Mouse (Mus musculus) spleen, adult 2 months (tissue): ENCODE measurements around the gene 2310009B15Rik.

ENCODE experiments used
- CTCF ChIP-seq: fragments of 200-500 bp; IDR thresholded peaks from 2 replicates; pipeline ENCODE4 v1.5.1; 2011; ENCODE audit warnings: mild to moderate bottlenecking, inconsistent platforms; ENCODE audit not compliant: insufficient read depth, insufficient read length, insufficient replicate concordance; ENCODE audit errors: extremely low read depth
- POLR2A ChIP-seq: fragments of 200-500 bp; IDR thresholded peaks from 2 replicates; pipeline ENCODE4 v1.6.1; 2011; ENCODE audit warnings: low read depth, low read length, inconsistent platforms

DNA sequence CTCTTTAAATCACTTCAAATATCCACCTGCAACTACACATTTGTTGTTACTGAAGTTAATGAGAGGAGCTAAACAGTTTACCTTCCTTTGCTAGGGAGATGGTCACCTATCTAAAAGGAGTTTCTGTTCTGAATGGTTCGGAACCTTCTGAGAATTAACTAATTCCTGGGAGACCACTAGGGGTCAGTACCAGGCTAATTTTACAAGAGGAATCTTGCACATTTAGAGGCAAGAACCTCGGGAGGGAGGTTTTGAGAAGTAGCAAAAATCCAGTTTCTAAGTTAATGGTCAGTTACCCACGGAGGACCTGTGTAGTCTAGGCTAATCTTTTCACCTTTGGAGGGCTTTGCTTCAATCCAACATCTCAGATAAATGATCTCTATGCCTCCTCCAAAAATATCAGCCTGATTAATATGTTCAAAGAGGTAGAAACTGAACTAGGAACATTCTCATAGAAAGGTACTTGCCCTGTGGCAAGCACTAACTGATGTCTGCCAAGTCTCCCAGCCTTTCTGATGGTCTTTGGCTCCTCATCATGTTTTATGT lies 21.2 kb downstream of the 2310009B15Rik start:
- no peak for TF ChIP-seq CTCF
- no peak for TF ChIP-seq POLR2A
